9 mouse cellular contexts compared by ENCODE assay signal in the genomic region with DNA sequence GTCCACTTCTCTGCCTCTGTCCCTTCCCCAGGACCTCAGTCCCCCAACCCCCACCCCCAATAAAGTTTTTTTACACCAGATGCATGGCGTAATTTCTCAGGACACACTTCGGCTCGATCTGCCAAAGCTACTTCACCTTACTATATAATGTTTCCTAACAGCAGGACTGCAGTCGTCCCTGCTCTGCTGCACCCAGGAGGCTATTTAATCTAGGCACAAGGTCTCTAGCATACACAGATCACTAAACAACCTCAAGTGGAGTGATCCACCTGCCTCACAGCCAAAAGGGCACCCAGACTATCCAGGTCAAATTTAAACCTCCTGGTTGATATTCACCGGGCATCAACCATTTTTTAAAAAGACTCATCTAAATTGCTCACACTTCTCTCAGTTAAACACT. TPM values are rescaled to one million over a fixed set of nuclear protein-coding genes. Genes with fewer than 3 reads are reported as not detected.
A peak's percentile ranks its signal among the peaks of the same experiment; 100 is the strongest.
DNase-seq lines count a peak whose midpoint lies in the region; ATAC-seq and TF ChIP-seq lines count a peak whose summit lies in the region.
"Had no signal": no experiment of that assay in that cellular context is flagged by ENCODE, and none has a peak within 500 bp of the region (broad histone marks: within the 10 kb centered on the region; RNA-seq: fewer than 3 reads in every experiment).

No protein-coding gene starts in this region.

- H3K4me3 ChIP-seq in liver, adult 2 months (ENCODE audit: insufficient read depth, low read depth, low read length): peak overlapping the region; percentile 57; the same call in 1 of the 2 replicates
- H3K4me3 ChIP-seq in embryonic facial prominence, embryonic 13.5 days: peak overlapping the region; percentile 52
- peak overlapping the region; percentile 54 for H3K4me3 ChIP-seq in hindbrain, embryonic 16.5 days (ENCODE audit: low read length)
- peak overlapping the region; percentile 53 for H3K4me3 ChIP-seq in myocyte

- peaks cover 9% of the 10 kb centered on the region for H3K36me3 ChIP-seq in liver, adult 2 months (ENCODE audit: control insufficient read depth, insufficient read depth, low read length)
- H3K36me3 ChIP-seq in embryonic facial prominence, embryonic 13.5 days: no peaks in the 10 kb centered on the region
- H3K36me3 ChIP-seq in hindbrain, embryonic 16.5 days (ENCODE audit: control insufficient read depth, insufficient read depth, low read length): no peaks in the 10 kb centered on the region
- no peaks in the 10 kb centered on the region for H3K36me3 ChIP-seq in myocyte (ENCODE audit: control insufficient read depth, insufficient read depth)

- no peaks in the 10 kb centered on the region for H3K27me3 ChIP-seq in liver, adult 2 months (ENCODE audit: control insufficient read depth, insufficient read depth, low read length)
- peaks cover 2% of the 10 kb centered on the region; the same call in 1 of the 2 replicates for H3K27me3 ChIP-seq in embryonic facial prominence, embryonic 13.5 days
- H3K27me3 ChIP-seq in hindbrain, embryonic 16.5 days (replicated peaks; ENCODE audit: control insufficient read depth, insufficient read depth, low read length): no peaks in the 10 kb centered on the region
- peaks cover 4% of the 10 kb centered on the region for H3K27me3 ChIP-seq in myocyte (ENCODE audit: control insufficient read depth, insufficient read depth, insufficient read length)

- no peak for ATAC-seq in embryonic facial prominence, embryonic 13.5 days (ENCODE audit: insufficient number of reproducible peaks, insufficient read depth, low FRiP score, low TSS enrichment, low read depth)
- ATAC-seq in hindbrain, embryonic 16.5 days: 0 out of 2 replicates have a peak, but pooled peaks have one; percentile 1

- H3K4me1 ChIP-seq in liver, adult 2 months (ENCODE audit: control insufficient read depth, insufficient read depth, low read length): peaks cover 1% of the 10 kb centered on the region; the same call in 1 of the 2 replicates
- H3K4me1 ChIP-seq in embryonic facial prominence, embryonic 13.5 days: peaks cover 6% of the 10 kb centered on the region; the same call in 1 of the 2 replicates
- H3K4me1 ChIP-seq in hindbrain, embryonic 16.5 days (ENCODE audit: control insufficient read depth, insufficient read depth, low read depth, low read length): peaks cover 4% of the 10 kb centered on the region

- 10% methylated on average over 5 of the region's 5 CpGs for WGBS in liver, adult 2 months
- WGBS in embryonic facial prominence, embryonic 13.5 days: 27% methylated on average over 5 of the region's 5 CpGs
- WGBS in hindbrain, embryonic 16.5 days: 27% methylated on average over 5 of the region's 5 CpGs

- peak overlapping the region; percentile 82 for H3K4me2 ChIP-seq in embryonic facial prominence, embryonic 13.5 days
- peak overlapping the region; percentile 84 for H3K4me2 ChIP-seq in hindbrain, embryonic 16.5 days (ENCODE audit: low read length)
- H3K4me2 ChIP-seq in myocyte (ENCODE audit: low read depth): peak overlapping the region; percentile 80

- peak; percentile 35 for DNase-seq in liver, adult 2 months (ENCODE audit: extremely low read depth, low read depth, low spot score)
- DNase-seq in liver: no peak
- no peak for DNase-seq in frontal cortex, postnatal 36 days (ENCODE audit: low spot score in 2 of 2)
- DNase-seq in right cerebral cortex, adult 2 months (ENCODE audit: low spot score in 2 of 2): no peak
- DNase-seq in embryo, embryonic 10.5 days (ENCODE audit: low spot score): no peak

- peak overlapping the region; percentile 44 for H3K9ac ChIP-seq in liver, adult 2 months (ENCODE audit: low read depth, low read length)
- H3K9ac ChIP-seq in embryonic facial prominence, embryonic 13.5 days: peak overlapping the region; percentile 74
- H3K9ac ChIP-seq in hindbrain, embryonic 16.5 days (ENCODE audit: low read depth, low read length): peak overlapping the region; percentile 76

- no peaks in the 10 kb centered on the region; the same call in 1 of the 2 replicates for H3K79me2 ChIP-seq in liver, adult 2 months (ENCODE audit: control insufficient read depth, insufficient read depth, low read length)
- no peaks in the 10 kb centered on the region for H3K79me2 ChIP-seq in myocyte (ENCODE audit: control insufficient read depth, insufficient read depth)

- H3K9me3 ChIP-seq in embryonic facial prominence, embryonic 13.5 days: no peaks in the 10 kb centered on the region
- H3K9me3 ChIP-seq in hindbrain, embryonic 16.5 days (ENCODE audit: control insufficient read depth, low read length): peaks cover 2% of the 10 kb centered on the region; the same call in 1 of the 2 replicates

- no peak for TF ChIP-seq POLR2A in liver, adult 2 months (IDR thresholded peaks at IDR 0.05; ENCODE audit: extremely low read depth, insufficient read depth, low read length)
- no peak for TF ChIP-seq POLR2A in myocyte (IDR thresholded peaks at IDR 0.05; ENCODE audit: insufficient read length, low read depth)

- peak overlapping the region; percentile 78 for H3ac ChIP-seq in myocyte (ENCODE audit: control insufficient read depth, insufficient read length)

- H3K27ac ChIP-seq in liver, adult 2 months (replicated peaks; ENCODE audit: insufficient read depth, low read depth, low read length): peak overlapping the region; percentile 43
- peak overlapping the region; percentile 89 for H3K27ac ChIP-seq in embryonic facial prominence, embryonic 13.5 days
- H3K27ac ChIP-seq in hindbrain, embryonic 16.5 days (ENCODE audit: low read depth, low read length): peak overlapping the region; percentile 86

- no peak for TF ChIP-seq CTCF in liver, adult 2 months (IDR thresholded peaks at IDR 0.05; ENCODE audit: low read depth, low read length)

TF ChIP-seq in myocyte, 11 proteins besides CTCF, POLR2A, EP300 and RAD21:
- TF ChIP-seq MYOD1 (IDR thresholded peaks at IDR 0.05; ENCODE audit: control insufficient read depth in 1 of 3, insufficient read length in 2 of 3, low read depth in 2 of 3) (no peak), USF1 (IDR thresholded peaks at IDR 0.05; ENCODE audit: low read depth) (no peak), REST (IDR thresholded peaks at IDR 0.05; ENCODE audit: insufficient read depth, insufficient read length) (no peak), MAX (IDR thresholded peaks at IDR 0.05; ENCODE audit: low read depth) (no peak), MYOG (IDR thresholded peaks at IDR 0.05; ENCODE audit: control insufficient read depth in 1 of 3, insufficient read depth in 1 of 3, insufficient read length in 2 of 3, low read depth in 2 of 3) (no peak), TCF12 (IDR thresholded peaks at IDR 0.05; ENCODE audit: insufficient read depth, poor library complexity, severe bottlenecking) (no peak), E2F4 (IDR thresholded peaks at IDR 0.05; ENCODE audit: insufficient read depth) (no peak), SRF (IDR thresholded peaks at IDR 0.05; ENCODE audit: control insufficient read depth, insufficient read length, low read depth) (no peak), TCF3 (IDR thresholded peaks at IDR 0.05; ENCODE audit: insufficient read length, low read depth) (no peak), CEBPB (IDR thresholded peaks at IDR 0.05; ENCODE audit: insufficient read depth, poor library complexity, severe bottlenecking) (no peak), POLR2AphosphoS2 (IDR thresholded peaks at IDR 0.05; ENCODE audit: insufficient read length, low read depth) (no peak)

RNA-seq across cellular contexts. Expression of a gene that starts 3.6 kb away (rescaled TPM):
- 3.1 and 4.3 TPM in 2 replicates for total RNA-seq in liver, adult 2 months (2014; rRNA removed)
- 0.26 and 0.40 TPM in 2 replicates for polyA plus RNA-seq in liver, adult 2 months (2012; rRNA removed)
- polyA plus RNA-seq in embryonic facial prominence, embryonic 13.5 days (2015; fragmentation: Nextera tagmentation; extraction: Ambion mirVana): 5.8 and 7.2 TPM in 2 replicates
- polyA plus RNA-seq in hindbrain, embryonic 16.5 days (2015; fragmentation: Nextera tagmentation; extraction: Ambion mirVana): 6.9 and 8.7 TPM in 2 replicates
- polyA plus RNA-seq in myocyte (2012; fragmentation: generic; extraction: Trizol): 0.82 TPM

RNA-seq across cellular contexts. Expression of a gene that starts 6.7 kb away (rescaled TPM):
- 0.18 and 1.3 TPM in 2 replicates for total RNA-seq in liver, adult 2 months (2014; rRNA removed)
- polyA plus RNA-seq in liver, adult 2 months (2012; rRNA removed): 0.61 and 2.3 TPM in 2 replicates
- polyA plus RNA-seq in embryonic facial prominence, embryonic 13.5 days (2015; fragmentation: Nextera tagmentation; extraction: Ambion mirVana): 1.3 and 1.9 TPM in 2 replicates
- 6.3 and 7.2 TPM in 2 replicates for polyA plus RNA-seq in hindbrain, embryonic 16.5 days (2015; fragmentation: Nextera tagmentation; extraction: Ambion mirVana)
- not detected for polyA plus RNA-seq in myocyte (2012; fragmentation: generic; extraction: Trizol)

RNA-seq across cellular contexts. Expression of a gene that starts 13.2 kb away (rescaled TPM):
- 3.6 and 4.1 TPM in 2 replicates for total RNA-seq in liver, adult 2 months (2014; rRNA removed)
- polyA plus RNA-seq in liver, adult 2 months (2012; rRNA removed): 3.4 and 4.1 TPM in 2 replicates
- 27.0 and 29.5 TPM in 2 replicates for polyA plus RNA-seq in embryonic facial prominence, embryonic 13.5 days (2015; fragmentation: Nextera tagmentation; extraction: Ambion mirVana)
- polyA plus RNA-seq in hindbrain, embryonic 16.5 days (2015; fragmentation: Nextera tagmentation; extraction: Ambion mirVana): 20.5 and 23.2 TPM in 2 replicates
- polyA plus RNA-seq in myocyte (2012; fragmentation: generic; extraction: Trizol): 9.3 TPM

RNA-seq across cellular contexts. Expression of a gene that starts 24.6 kb away (rescaled TPM):
- not detected in 2 replicates for total RNA-seq in liver, adult 2 months (2014; rRNA removed)
- polyA plus RNA-seq in liver, adult 2 months (2012; rRNA removed): 0.20 and 0.35 TPM in 2 replicates
- 35.2 and 35.5 TPM in 2 replicates for polyA plus RNA-seq in embryonic facial prominence, embryonic 13.5 days (2015; fragmentation: Nextera tagmentation; extraction: Ambion mirVana)
- 177 and 182 TPM in 2 replicates for polyA plus RNA-seq in hindbrain, embryonic 16.5 days (2015; fragmentation: Nextera tagmentation; extraction: Ambion mirVana)
- polyA plus RNA-seq in myocyte (2012; fragmentation: generic; extraction: Trizol): 0.13 TPM

RNA-seq across cellular contexts. Expression of a gene that starts 40.6 kb away (rescaled TPM):
- total RNA-seq in liver, adult 2 months (2014; rRNA removed): not detected in 2 replicates
- not detected in 2 replicates for polyA plus RNA-seq in liver, adult 2 months (2012; rRNA removed)
- 31.9 and 40.5 TPM in 2 replicates for polyA plus RNA-seq in embryonic facial prominence, embryonic 13.5 days (2015; fragmentation: Nextera tagmentation; extraction: Ambion mirVana)
- polyA plus RNA-seq in hindbrain, embryonic 16.5 days (2015; fragmentation: Nextera tagmentation; extraction: Ambion mirVana): 227 and 252 TPM in 2 replicates
- 0.36 TPM for polyA plus RNA-seq in myocyte (2012; fragmentation: generic; extraction: Trizol)
- total RNA-seq: neutrophil, adult 5-6 weeks had no signal
